Mouse (Mus musculus): ENCODE measurements around the gene Rhox12. TPM values are rescaled to one million over a fixed set of nuclear protein-coding genes. Genes with fewer than 3 reads are reported as not detected.

The Rhox12 gene
- polyA plus RNA-seq (2014; fragmentation: Nextera tagmentation; extraction: Ambion mirVana) = not detected in 2 replicates

DNA sequence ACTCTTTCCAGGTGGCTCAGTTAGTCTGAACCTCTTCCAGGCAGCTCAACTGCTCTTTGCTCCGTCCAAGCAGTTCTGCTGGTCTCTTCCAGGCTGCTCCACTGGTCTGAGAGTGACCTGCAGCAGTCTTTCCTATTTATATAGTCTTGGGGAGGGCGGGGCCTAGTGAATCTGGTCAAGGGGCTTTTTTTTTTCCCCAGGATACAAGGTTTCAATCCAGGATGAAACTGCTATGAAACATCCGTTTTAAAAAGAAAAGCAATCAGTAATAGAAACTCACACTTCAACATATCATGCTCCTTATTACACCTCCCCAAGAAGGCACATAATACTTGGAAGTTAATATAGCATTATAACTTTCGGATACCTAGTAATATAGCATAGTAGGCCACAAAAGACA lies at the start of gene Rhox12:
Gene Rhox12 (minus strand): TSS at position 101 of the 400 bp plus-strand sequence.
- Histone ChIP-seq H3K4me3 (ENCODE audit: low read depth, low read length) (no peak within 1 kb of the TSS), H3K27ac (ENCODE audit: low read depth) (no peak within 1 kb of the TSS), H3K27me3 (ENCODE audit: insufficient read depth, low read length) (no peaks in the 10 kb centered on the region), H3K36me3 (ENCODE audit: insufficient read depth) (no peaks in the 10 kb centered on the region), H3K9me3 (ENCODE audit: low read depth, low read length) (no peaks in the 10 kb centered on the region), H3K9ac (no peak within 1 kb of the TSS), H3K4me2 (no peak within 1 kb of the TSS), H3K4me1 (ENCODE audit: insufficient read depth) (no peaks in the 10 kb centered on the region)
- WGBS = 68% methylated on average over 4 of the region's 4 CpGs
- DNase-seq (no peak), ATAC-seq (ENCODE audit: insufficient read depth) (no peak)
- TF ChIP-seq CTCF (IDR thresholded peaks at IDR 0.05; ENCODE audit: low read depth) = no peak

DNA sequence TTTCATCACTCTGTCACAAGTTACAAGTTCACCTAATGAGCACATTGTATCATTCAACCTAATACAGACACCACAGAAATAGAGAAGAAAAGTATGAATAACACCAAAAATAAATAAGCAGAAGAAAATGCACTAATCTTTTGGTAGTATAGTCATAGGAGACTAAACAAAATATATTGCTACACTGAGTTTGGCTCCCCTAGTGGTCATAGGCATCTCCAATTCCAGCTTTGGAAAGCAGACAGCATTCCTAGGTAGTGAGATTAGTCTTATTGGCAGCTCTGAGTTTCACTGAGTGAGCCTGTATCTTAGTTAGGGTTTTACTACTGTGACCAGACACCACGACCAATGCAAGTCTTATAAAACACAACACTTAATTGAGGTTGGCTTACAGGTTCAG lies 48.4 kb upstream of the Rhox12 start:
- no peak for ATAC-seq (ENCODE audit: insufficient read depth)
- H3K4me2 ChIP-seq = no peak overlapping the region
- no peaks in the 10 kb centered on the region for H3K9me3 ChIP-seq (ENCODE audit: low read depth, low read length)
- H3K36me3 ChIP-seq (ENCODE audit: insufficient read depth) = no peaks in the 10 kb centered on the region
- H3K9ac ChIP-seq = no peak overlapping the region
- peak; percentile 23 for TF ChIP-seq CTCF (IDR thresholded peaks at IDR 0.05; ENCODE audit: low read depth)
- H3K27me3 ChIP-seq (ENCODE audit: insufficient read depth, low read length) = no peaks in the 10 kb centered on the region
- DNase-seq = peak; percentile 8
- no peak overlapping the region for H3K4me3 ChIP-seq (ENCODE audit: low read depth, low read length)
- no peak overlapping the region for H3K27ac ChIP-seq (ENCODE audit: low read depth)
- WGBS = 52% methylated on average over 1 of the region's 1 CpGs
- no peaks in the 10 kb centered on the region for H3K4me1 ChIP-seq (ENCODE audit: insufficient read depth)

DNA sequence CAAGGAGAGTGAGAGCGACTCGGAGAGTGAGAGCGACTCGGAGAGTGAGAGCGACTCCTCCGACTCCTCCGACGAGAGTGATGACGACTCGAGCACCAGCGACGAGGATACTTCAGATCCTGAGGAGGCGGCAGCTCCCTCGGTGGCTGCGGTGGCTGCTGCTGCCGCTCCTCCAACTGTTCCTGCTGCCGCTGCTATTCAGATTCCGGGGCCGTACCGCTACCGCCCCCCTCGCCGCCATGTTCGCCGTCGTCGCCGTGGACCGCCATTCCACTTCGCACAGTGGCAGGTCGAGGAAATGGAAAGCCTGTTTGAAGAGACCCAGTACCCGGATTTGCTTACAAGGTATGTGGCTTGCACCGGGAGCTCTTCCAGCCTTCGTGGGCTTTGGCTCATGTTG lies 10.8 kb upstream of the Rhox12 start:
- no peaks in the 10 kb centered on the region for H3K36me3 ChIP-seq (ENCODE audit: insufficient read depth)
- DNase-seq = no peak
- TF ChIP-seq CTCF (IDR thresholded peaks at IDR 0.05; ENCODE audit: low read depth) = no peak
- no peak overlapping the region for H3K9ac ChIP-seq
- no peak overlapping the region for H3K27ac ChIP-seq (ENCODE audit: low read depth)
- ATAC-seq (ENCODE audit: insufficient read depth) = no peak
- no peaks in the 10 kb centered on the region for H3K4me1 ChIP-seq (ENCODE audit: insufficient read depth)
- H3K27me3 ChIP-seq (ENCODE audit: insufficient read depth, low read length) = no peaks in the 10 kb centered on the region
- H3K9me3 ChIP-seq (ENCODE audit: low read depth, low read length) = peaks cover 6% of the 10 kb centered on the region; the same call in 1 of the 2 replicates
- 88% methylated on average over 30 of the region's 34 CpGs for WGBS
- no peak overlapping the region for H3K4me2 ChIP-seq
- H3K4me3 ChIP-seq (ENCODE audit: low read depth, low read length) = no peak overlapping the region

DNA sequence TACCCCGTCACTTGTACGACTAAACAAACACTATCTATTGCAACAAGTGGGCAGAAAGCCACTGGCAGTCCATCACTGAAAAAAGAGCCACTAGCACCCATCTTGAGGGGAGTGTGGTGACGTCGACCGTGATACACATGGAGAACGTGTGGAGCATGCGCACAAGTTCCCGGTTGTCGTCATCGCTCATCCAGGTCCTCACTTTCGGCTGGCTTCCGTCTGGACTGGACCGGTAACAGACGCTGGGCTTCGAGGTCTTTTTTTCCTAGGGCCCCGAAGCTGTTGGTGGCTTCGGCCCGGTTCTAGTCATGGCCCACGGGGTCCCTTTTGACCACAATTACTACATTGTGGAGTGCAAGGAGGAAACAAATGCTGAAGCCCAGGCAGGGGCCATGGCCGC lies 10.3 kb upstream of the Rhox12 start, which contains the start of gene Rhox13:
Gene Rhox13 (plus strand): TSS at position 238 of the 400 bp plus-strand sequence.
- Histone ChIP-seq H3K4me3 (ENCODE audit: low read depth, low read length) (no peak within 1 kb of the TSS), H3K27ac (ENCODE audit: low read depth) (no peak within 1 kb of the TSS), H3K4me1 (ENCODE audit: insufficient read depth) (no peaks in the 10 kb centered on the region), H3K27me3 (ENCODE audit: insufficient read depth, low read length) (no peaks in the 10 kb centered on the region), H3K9me3 (ENCODE audit: low read depth, low read length) (peaks cover 6% of the 10 kb centered on the region; the same call in 1 of the 2 replicates), H3K9ac (no peak within 1 kb of the TSS), H3K36me3 (ENCODE audit: insufficient read depth) (no peaks in the 10 kb centered on the region), H3K4me2 (no peak within 1 kb of the TSS)
- no peak for TF ChIP-seq CTCF (IDR thresholded peaks at IDR 0.05; ENCODE audit: low read depth)
- ATAC-seq (ENCODE audit: insufficient read depth) = no peak
- 95% methylated on average over 20 of the region's 20 CpGs for WGBS
- no peak for DNase-seq

DNA sequence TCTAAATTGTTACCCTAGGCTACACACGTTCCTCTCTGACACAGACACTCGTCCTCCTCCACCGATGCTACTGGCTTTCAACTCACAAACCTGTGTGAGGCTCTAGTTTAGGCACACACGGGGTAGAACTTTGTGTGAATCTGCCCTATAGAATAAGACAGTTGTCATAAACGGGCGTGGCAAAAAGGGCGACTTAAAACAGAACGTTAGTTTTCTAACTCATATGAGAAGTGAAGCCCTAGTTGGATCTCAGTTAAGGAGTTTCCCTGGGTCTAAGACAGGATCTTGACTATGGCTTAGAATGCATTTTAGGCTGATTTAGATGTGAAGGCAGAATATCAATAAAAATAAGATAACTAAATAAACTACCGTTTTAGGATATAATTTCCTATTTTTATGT lies 25.7 kb downstream of the Rhox12 start, which contains the start of gene Rhox11:
Gene Rhox11 (minus strand): TSS at position 101 of the 400 bp plus-strand sequence.
- TF ChIP-seq CTCF (IDR thresholded peaks at IDR 0.05; ENCODE audit: low read depth) = no peak
- Histone ChIP-seq H3K4me3 (ENCODE audit: low read depth, low read length) (no peak within 1 kb of the TSS), H3K36me3 (ENCODE audit: insufficient read depth) (no peaks in the 10 kb centered on the region), H3K9ac (no peak within 1 kb of the TSS), H3K27ac (ENCODE audit: low read depth) (no peak within 1 kb of the TSS), H3K4me2 (no peak within 1 kb of the TSS), H3K9me3 (ENCODE audit: low read depth, low read length) (no peaks in the 10 kb centered on the region), H3K27me3 (ENCODE audit: insufficient read depth, low read length) (no peaks in the 10 kb centered on the region), H3K4me1 (ENCODE audit: insufficient read depth) (no peaks in the 10 kb centered on the region)
- DNase-seq (no peak), ATAC-seq (ENCODE audit: insufficient read depth) (no peak)
- WGBS = 85% methylated on average over 9 of the region's 9 CpGs

DNA sequence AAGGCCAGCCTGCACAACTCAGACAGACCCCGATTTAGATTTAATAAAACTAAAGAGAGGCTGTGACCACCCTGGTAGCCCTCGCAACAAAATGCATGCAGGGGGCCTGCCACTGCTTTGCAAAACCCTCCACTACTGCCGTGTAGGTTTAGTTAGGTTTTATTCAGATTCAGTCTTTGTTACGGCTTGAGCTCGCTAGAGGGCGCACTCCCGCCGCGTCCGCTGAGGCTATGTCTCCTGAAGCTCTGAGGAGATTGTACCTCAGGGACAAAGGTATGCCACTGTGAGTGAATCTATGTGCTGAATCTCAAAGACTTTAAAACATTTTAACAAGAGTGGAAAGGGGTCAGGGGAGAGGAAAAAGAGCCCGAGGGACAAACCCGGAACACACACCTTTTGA lies 26.5 kb downstream of the Rhox12 start:
- TF ChIP-seq CTCF (IDR thresholded peaks at IDR 0.05; ENCODE audit: low read depth) = peak; percentile 69
- H3K9ac ChIP-seq = no peak overlapping the region

DNA sequence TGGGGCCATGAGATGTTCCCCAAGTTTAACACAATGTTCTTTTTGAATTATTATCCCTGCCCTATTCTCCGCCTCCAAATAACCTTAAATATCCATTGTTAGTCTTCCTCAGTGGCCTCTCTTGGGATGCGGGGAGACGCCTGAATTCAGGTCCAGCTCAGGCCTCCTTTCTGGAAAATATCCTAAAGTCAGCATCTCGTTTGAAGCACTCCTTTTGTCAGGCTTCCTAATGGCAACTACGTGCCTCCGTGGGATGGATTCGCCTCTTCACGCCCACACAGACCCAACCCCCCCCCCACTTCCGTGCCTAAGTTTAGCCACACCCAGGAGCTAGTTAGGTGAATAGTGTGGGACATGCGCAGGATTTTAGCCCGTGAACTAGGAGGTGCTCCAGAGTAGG lies 44.5 kb downstream of the Rhox12 start, which contains the start of gene Rhox10:
Gene Rhox10 (plus strand): TSS at position 301 of the 400 bp plus-strand sequence.
- Histone ChIP-seq H3K9ac (no peak within 1 kb of the TSS), H3K4me3 (ENCODE audit: low read depth, low read length) (no peak within 1 kb of the TSS), H3K27ac (ENCODE audit: low read depth) (no peak within 1 kb of the TSS), H3K27me3 (ENCODE audit: insufficient read depth, low read length) (no peaks in the 10 kb centered on the region), H3K9me3 (ENCODE audit: low read depth, low read length) (no peaks in the 10 kb centered on the region), H3K36me3 (ENCODE audit: insufficient read depth) (no peaks in the 10 kb centered on the region), H3K4me1 (ENCODE audit: insufficient read depth) (no peaks in the 10 kb centered on the region), H3K4me2 (no peak within 1 kb of the TSS)
- no peak for TF ChIP-seq CTCF (IDR thresholded peaks at IDR 0.05; ENCODE audit: low read depth)
- no peak for ATAC-seq (ENCODE audit: insufficient read depth)
- 82% methylated on average over 11 of the region's 11 CpGs for WGBS
- DNase-seq = no peak

More for the DNA sequence above, 26.5 kb downstream of the Rhox12 start:
- H3K27me3 ChIP-seq (ENCODE audit: insufficient read depth, low read length) = no peaks in the 10 kb centered on the region
- H3K27ac ChIP-seq (ENCODE audit: low read depth) = no peak overlapping the region
- ATAC-seq (ENCODE audit: insufficient read depth) = peak; percentile 21; the same call in 1 of the 2 replicates
- H3K4me3 ChIP-seq (ENCODE audit: low read depth, low read length) = no peak overlapping the region
- no peaks in the 10 kb centered on the region for H3K9me3 ChIP-seq (ENCODE audit: low read depth, low read length)
- no peaks in the 10 kb centered on the region for H3K4me1 ChIP-seq (ENCODE audit: insufficient read depth)
- no peak overlapping the region for H3K4me2 ChIP-seq
- DNase-seq = peak; percentile 72
- 18% methylated on average over 12 of the region's 12 CpGs for WGBS
- H3K36me3 ChIP-seq (ENCODE audit: insufficient read depth) = no peaks in the 10 kb centered on the region

Data from lung, embryonic 14.5 days (tissue).